Mouse (Mus musculus): ENCODE results near the gene Dhtkd1. TPM values are rescaled to one million over a fixed set of nuclear protein-coding genes. Genes with fewer than 3 reads are reported as not detected.

Dhtkd1 gene
- 1.1 and 3.5 TPM in 2 replicates for polyA plus RNA-seq (2015; fragmentation: Nextera tagmentation; extraction: Ambion mirVana)

GRCm38 (mm10) chr2:5942416-5943032 is at the start of gene Dhtkd1:
Gene Dhtkd1, minus strand, starts transcription at chr2:5942792.

GRCm38 (mm10) chr2:5950766-5951595 is 8.4 kb upstream of the Dhtkd1 start, which contains the start of gene Upf2:
Gene Upf2, plus strand, starts transcription at chr2:5951469.

GRCm38 (mm10) chr2:5894843-5895570 is 47.6 kb downstream of the Dhtkd1 start, which contains the start of gene Sec61a2:
Gene Sec61a2, minus strand, starts transcription at chr2:5895432.

GRCm38 (mm10) chr2:5862834-5863233 is 79.8 kb downstream of the Dhtkd1 start, which contains the start of gene Gm13199:
Gene Gm13199, minus strand, starts transcription at chr2:5862934.

Other genes starting within 250 kb of the Dhtkd1 start
- gene Camk1d, start 228.3 kb downstream of the Dhtkd1 start, polyA plus RNA-seq (2015; fragmentation: Nextera tagmentation; extraction: Ambion mirVana), result 2.9 and 3.1 TPM in 2 replicates
- gene Nudt5, start 97.8 kb downstream of the Dhtkd1 start, polyA plus RNA-seq (2015; fragmentation: Nextera tagmentation; extraction: Ambion mirVana), result 27.6 and 32.5 TPM in 2 replicates
- gene Cdc123, start 97.6 kb downstream of the Dhtkd1 start, polyA plus RNA-seq (2015; fragmentation: Nextera tagmentation; extraction: Ambion mirVana), result 171 and 192 TPM in 2 replicates
- 0.98 and 0.99 TPM in 2 replicates for gene Gm13199, start 79.9 kb downstream of the Dhtkd1 start, polyA plus RNA-seq (2015; fragmentation: Nextera tagmentation; extraction: Ambion mirVana)
- 35.4 and 50.6 TPM in 2 replicates for gene Sec61a2, start 47.4 kb downstream of the Dhtkd1 start, polyA plus RNA-seq (2015; fragmentation: Nextera tagmentation; extraction: Ambion mirVana)
- 6.1 and 7.0 TPM in 2 replicates for gene Upf2, start 8.7 kb upstream of the Dhtkd1 start, polyA plus RNA-seq (2015; fragmentation: Nextera tagmentation; extraction: Ambion mirVana)
- 10.3 and 18.9 TPM in 2 replicates for gene Proser2, start 187.4 kb upstream of the Dhtkd1 start, polyA plus RNA-seq (2015; fragmentation: Nextera tagmentation; extraction: Ambion mirVana)

Measured in adrenal gland, postnatal 0 days (tissue).